Mouse (Mus musculus): ENCODE data around the gene Uvssa.
A peak's percentile ranks its signal among the peaks of the same experiment; 100 is the strongest.
"Not testable (repeated sequence)": the region's sequence is repeated elsewhere in the genome, so short reads cannot be mapped to it uniquely, and the experiment has no call there.

Gene Uvssa

DNA sequence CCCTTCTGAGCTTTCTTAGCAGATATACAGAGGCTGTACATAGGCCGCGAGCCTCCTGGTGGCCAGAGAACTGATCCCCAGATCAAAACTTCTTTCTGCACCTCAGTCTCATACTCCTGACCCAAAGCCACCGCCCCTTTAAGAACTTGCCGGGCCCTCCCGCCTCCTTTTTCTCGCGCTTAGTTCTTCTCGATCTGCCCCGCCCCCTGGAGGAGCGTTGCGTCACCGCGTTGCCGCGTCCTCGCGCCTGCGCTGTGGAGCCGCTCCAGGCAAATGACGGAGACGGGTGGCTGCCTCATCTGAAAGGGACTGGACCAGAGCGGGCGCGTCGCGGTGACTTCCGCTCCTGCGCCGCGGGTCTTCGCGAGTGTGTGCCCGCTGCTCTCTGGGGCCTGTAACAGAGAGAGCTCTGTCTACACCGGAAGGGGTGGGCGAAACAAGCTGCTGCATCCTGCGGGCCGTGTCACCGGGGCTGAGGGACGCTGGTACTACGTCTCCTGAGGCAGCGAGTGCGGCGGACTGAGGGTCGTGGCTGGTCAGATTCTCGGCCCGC lies at the start of gene Uvssa:
Uvssa (plus strand) TSS at position 248 of the 553 bp plus-strand sequence.
- DNase-seq (ENCODE audit: low spot score in 2 of 2) = peak; percentile 98 to 99

DNA sequence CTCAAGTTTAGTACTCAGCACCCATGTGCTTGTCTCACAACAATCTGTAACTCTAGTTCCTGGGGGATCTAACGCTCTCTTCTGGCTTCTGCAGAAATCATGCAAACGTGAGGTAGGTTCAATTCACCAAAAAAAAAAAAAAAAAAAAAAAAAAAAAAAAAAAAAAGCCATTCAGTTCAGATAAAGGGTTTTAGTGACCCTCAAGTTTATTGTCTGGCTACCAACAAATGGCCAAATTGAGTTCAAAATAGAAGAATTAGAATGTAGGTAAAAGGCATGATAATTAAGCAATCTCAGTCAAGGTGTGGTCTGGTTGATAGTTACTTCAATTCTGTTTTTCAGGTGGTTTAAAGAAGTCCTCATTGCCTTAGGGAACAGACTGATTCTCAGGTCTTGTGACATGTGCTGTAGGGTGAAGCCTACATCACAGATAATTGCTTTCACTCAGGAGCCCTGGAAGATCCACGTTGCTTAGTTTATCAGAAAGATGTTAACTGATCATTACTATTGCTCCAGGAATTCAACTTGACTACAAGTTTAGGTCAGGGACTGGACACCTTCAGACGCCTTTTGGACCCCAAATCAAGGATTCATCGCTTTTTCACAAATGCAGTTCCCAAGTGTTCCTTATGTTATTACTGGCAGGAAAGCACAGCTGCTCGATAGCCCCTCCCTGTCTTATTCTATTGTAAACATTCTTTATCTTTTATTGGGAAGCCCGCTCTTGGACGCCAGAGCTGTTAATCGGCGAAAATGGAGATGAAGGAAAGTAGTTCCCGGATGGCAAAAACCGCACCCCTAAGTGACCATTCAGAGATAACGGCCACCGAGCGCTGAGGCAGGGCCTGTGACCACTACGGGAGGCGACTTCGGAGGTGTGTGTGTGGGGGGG lies 43.7 kb upstream of the Uvssa start:
- no peak for DNase-seq (ENCODE audit: low spot score in 2 of 2)

DNA sequence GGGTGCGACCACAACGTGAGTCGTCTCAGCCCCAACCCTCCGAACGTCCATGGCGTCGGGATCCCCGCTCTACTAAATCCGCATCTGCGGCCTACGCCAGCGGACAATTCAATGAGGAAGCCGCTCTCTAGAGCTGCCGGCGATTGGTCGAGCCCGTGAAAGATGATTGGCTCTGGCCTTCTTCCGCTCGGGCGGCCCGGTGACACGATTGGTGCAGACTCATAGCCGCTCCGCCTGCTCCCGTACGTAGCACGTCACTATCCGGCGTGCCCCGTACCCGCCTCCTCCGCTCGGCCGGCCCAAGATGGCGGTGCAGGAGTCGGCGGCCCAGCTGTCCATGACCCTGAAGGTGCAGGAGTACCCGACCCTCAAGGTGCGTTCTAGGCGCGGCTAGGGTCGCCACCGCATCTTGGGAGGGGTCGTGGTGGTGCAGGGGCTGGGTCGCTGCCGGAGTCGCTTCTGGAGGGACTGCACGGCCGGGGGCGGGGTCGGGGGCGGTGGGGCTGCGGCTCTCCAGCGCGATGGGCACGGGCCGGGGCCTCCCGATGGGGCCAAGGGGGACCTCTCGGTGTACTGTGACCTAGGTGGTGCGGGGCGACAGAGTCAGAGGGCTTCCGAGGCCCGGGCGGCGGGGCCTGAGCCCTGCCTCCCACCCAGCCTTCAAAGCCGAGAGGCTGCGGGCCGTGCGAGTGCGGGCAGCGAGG lies 42.9 kb upstream of the Uvssa start, which contains the start of gene Maea:
Maea (plus strand) TSS at position 237 of the 704 bp plus-strand sequence.
- peak; percentile 96 for DNase-seq (ENCODE audit: low spot score in 2 of 2)

DNA sequence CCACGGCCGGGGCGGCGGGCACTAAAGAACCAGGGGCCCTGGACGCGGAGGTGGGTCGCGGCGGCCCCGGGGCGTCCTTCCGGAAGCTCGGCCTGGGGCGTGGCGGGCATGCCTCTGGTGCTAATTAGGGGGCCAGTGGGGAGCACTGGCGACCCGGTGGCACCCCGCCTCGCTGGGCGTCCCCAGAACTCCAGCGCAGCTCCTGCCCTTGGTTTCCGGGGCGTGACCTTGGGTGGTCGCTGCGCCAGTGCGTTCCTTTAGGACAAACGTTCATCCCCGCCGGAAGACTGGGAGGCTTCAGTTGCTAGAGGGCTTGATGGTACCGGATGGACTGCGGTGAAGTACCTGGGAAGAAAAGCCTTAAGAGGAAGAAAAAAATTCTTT lies 42.4 kb upstream of the Uvssa start:
- DNase-seq (ENCODE audit: low spot score in 2 of 2) = peak in 1 of 2 experiments; percentile 23

DNA sequence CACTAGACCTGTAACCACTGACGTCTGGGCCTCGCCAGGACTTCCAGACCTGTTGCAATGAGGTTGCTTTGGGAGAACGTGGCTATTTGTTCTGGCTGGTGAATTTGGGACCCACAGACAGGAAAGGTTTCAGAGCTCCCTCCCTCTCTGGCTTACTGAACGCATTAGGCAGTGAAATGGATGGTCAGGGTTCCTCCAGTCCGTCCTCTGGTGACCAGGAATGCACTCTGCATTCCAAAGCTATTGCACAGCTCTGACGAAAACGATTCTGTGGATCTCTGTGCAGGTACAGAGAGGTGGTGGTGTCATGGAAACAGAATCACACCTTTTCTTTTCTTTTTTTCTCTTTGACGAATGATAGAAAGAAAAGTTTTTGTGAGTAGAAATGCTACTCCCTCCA lies 41.1 kb upstream of the Uvssa start:
- no peak for DNase-seq (ENCODE audit: low spot score in 2 of 2)

DNA sequence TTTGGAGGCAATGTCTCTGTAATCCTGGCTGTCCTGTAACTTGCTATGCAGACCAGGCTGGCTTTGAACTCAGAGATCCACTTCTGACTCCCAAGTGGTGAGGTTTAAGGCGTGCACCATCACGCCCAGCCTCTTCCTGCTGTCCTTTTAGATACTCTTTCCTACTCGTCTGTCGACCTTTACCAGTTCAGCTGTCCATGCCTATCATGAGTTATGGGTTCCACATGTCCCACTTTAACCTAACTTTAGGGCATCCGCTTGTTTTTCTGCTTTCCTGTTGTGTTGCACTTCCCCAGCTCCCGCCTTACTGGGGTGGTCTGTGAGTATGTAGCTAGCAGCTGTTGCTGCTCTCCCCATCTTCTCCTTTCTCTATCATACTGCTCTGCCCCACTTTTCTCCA lies 37.2 kb upstream of the Uvssa start:
- DNase-seq (ENCODE audit: low spot score in 2 of 2) = no peak

DNA sequence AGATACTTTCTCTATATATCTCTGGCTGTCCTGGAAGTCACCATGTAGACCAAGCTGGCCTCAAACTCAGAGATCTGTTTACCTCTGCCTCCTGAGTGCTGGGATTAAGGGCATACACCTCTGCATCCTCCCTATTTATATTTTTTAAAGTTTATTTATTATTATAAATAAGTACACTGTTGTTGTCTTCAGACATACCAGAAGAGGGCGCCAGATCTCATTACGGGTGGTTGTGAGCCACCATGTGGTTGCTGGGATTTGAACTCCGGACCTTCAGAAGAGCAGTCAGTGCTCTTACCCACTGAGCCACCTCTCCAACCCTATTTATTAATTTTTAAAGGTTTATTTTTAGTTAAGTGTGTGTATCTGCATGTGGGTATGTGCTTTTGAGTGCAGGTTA lies 36.1 kb upstream of the Uvssa start:
- DNase-seq (ENCODE audit: low spot score in 2 of 2) = not testable (repeated sequence)

DNA sequence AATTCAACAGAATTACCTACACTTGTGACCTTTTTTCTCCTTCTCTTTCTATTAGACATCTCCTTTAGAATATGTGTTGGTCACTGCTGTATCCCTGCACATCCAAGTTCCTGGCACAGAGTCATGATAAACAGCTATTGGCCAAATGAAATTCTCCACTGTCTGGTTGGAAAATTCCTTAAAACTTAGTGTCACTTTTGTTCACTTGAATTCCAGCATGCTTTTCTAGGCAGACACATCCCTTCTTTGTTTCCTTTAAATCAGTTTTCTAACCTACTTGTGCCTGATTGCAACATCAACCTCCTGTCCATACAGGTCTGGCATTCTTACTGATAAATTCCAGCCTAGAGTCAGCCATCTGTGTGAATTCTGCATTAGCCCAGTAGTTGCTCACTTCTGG lies 35.5 kb upstream of the Uvssa start:
- DNase-seq (ENCODE audit: low spot score in 2 of 2) = no peak

DNA sequence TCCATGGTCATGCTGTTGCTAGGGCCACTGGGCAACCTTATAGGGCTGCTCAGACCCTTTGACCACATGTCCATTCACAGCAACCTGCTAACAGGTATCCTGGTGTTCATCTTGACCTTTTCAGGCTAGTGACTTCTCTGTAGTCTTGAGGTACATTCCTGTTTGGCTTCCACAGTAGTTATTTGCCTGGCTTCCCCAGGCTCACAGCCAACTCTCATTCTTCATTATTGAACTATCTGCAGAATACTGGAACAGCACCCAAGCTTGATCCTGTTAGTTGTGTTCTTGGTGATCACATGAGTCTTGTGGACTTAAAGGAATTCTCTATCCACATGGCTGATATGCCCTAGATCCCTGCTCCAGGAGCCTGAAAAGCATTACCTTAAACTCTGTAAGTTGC lies 34.8 kb upstream of the Uvssa start:
- DNase-seq (ENCODE audit: low spot score in 2 of 2) = no peak

DNA sequence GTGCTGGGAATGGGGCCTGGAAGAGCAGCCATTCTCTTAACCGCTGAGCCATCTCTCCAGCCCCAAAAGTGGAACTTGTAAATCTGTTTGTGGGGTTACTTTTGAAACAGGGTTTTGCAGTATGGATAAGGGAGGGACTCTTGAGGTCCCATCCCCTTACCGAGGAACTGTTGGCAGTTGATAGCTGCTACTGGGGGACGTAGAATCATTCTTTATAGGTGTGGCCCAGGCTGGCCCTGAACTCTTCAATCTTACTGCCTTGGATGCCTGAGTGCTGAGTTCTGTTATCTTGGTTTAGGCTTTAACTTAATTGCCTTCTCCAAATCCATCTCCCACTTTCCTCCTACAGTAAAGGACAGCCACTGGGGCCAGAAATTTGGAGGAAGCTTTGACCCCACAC lies 34.3 kb upstream of the Uvssa start:
- no peak for DNase-seq (ENCODE audit: low spot score in 2 of 2)

DNA sequence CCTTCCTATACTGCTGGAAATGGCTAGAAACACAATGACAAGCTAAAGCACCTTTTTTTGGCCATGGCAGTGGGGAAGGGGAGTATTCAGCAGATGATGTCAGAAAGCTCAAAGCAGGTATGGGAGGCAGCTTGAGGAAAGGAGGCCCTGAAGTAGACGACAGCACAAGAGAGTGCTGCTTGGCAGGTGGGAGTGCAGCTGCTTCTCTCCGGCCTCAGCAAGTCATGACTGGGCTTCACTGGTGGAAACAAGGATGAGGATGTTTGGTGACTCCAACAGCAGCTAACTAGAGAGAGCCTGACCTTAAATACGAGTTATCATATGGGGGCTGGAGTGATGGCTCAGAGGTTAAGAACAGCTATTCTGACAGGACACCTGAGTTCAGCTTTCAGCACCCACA lies 30.7 kb upstream of the Uvssa start:
- DNase-seq (ENCODE audit: low spot score in 2 of 2) = no peak

DNA sequence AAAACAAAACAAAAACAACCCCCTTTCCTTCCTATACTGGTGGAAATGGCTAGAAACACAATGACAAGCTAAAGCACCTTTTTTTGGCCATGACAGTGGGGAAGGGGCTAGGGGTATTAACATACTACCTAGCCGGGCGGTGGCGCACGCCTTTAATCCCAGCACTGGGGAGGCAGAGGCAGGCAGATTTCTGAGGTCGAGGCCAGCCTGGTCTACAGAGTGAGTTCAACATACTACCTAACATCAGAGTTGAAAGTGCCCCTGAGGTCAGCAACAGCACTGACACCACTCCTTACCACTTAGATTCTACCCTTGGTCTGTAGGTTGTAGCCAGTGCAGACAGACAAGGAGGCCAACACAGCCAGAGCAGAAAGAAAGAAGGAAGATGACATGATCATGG lies 29.1 kb upstream of the Uvssa start:
- no peak for DNase-seq (ENCODE audit: low spot score in 2 of 2)

DNA sequence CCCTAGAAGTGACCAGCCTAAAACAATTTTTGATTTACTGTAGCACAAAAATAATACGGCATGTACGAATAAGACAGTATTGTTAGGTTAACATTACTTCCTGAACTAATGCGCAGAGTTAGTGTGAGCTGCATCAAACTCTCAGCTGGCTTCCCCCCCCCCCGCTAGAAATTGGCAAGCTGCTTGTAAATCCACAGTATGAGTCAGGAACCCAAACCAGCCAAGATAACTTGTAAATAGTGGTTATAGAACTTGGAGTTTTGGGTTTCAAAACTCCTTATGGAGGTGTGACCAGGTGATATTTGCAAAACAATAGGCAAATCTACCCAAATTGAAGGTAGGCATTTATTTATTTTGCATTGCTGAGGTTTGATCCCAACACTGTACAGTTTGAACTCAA lies 28.6 kb upstream of the Uvssa start:
- DNase-seq (ENCODE audit: low spot score in 2 of 2) = no peak

DNA sequence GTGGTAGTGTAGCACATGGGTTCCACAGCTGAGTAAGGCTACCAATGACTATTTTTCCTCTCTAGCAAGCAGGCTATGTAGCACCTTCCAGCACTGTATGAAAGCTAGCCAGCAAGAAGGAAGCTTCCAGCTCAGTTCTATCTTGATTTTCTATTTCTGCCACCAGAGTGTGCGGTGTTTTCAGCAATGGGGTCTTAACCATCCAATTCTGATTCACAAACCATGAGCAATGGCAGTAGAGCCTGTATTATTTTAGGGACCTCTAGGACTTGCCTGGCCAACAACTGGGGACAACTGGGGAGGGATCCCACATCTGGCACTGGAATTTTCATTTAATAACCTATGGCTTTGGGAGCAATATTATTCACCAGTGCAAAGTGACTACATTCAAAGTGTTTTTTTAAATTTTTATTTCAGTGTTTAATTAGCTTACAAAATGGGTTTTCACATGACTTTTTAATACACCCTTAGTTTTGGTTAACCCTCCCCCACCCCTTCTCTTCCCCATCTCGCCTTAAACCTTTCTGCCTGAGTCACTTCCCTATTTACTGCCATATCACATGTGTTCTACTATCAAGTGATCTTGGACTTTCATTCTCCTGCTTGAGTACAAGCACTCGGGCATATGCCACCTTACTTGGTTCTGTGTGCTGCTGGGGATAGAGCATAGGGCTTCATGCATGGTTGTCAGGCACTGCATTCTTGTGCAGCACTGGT lies 26.6 kb upstream of the Uvssa start:
- no peak for DNase-seq (ENCODE audit: low spot score in 2 of 2)

DNA sequence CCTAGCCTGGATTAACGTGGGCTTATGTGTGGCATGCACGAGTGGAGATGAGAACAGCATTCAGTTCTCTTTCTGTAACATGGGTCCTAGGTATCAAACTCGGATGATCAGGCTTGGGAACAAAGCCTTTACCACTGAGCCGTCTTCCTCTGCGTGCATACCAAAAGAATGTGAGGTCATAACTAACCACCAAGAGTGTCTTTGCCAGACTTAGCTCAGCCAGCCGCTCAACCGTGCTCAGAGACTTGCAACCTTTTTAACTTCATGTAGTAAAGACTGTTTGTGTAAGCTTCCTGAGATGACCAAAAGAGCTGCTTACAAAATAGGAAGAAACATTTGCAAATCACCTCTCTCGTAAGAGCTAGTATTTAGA lies 26.1 kb upstream of the Uvssa start:
- DNase-seq (ENCODE audit: low spot score in 2 of 2) = no peak

DNA sequence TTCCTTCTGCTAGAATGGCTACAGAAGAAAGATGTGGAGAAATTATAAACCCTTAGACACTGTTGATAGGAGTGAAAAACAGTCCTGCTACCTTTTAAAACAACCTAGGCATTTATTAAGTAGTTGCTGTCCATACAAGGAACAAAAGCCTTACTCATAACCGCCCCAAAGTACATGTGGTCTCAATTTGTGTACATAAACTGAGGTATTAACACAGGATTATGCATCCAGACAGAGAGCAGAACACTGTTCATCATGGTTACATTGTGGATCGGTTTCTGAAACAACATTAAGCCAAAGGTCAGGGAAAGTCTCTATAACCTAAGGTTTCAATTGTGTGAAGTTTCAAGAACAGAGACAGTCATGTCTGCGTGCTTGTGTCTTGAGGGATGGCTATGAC lies 25.3 kb upstream of the Uvssa start:
- DNase-seq (ENCODE audit: low spot score in 2 of 2) = no peak

DNA sequence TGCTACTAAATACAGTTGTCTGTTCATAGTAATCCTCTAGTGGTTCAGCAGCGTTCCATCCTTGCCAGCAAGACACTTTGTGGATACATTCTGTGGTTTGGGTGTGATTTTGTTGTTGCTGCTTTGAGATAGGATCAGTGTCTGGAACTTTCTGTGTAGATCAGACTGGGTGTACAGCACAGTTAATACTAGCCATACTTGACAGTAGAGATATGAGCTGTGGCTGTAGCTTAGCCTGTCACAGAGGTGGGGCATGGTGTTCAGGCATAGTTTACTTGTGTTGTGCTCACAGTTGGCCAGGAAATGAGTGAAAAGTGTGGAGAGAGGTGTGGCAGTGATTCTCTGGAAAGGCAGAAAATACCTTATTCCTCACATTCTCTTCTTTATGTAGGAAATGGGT lies 20.9 kb upstream of the Uvssa start:
- no peak for DNase-seq (ENCODE audit: low spot score in 2 of 2)

DNA sequence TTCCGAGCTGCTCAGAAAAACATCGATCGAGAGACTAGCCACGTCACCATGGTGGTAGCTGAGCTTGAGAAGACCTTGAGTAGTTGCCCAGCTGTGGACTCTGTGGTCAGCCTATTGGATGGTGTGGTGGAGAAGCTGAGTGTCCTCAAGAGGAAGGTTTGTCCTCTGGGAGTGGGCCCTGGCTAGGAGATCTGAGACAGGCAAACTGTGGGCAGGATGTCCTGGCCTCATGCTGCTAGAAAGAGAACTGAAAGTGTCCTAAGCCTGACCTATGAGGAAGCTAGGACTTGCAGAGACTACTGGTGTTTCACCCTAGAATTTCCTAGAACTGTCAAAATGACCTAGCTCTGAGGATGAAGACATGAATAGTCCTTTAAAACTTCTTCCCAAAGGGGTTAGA lies 19.9 kb upstream of the Uvssa start:
- no peak for DNase-seq (ENCODE audit: low spot score in 2 of 2)

DNA sequence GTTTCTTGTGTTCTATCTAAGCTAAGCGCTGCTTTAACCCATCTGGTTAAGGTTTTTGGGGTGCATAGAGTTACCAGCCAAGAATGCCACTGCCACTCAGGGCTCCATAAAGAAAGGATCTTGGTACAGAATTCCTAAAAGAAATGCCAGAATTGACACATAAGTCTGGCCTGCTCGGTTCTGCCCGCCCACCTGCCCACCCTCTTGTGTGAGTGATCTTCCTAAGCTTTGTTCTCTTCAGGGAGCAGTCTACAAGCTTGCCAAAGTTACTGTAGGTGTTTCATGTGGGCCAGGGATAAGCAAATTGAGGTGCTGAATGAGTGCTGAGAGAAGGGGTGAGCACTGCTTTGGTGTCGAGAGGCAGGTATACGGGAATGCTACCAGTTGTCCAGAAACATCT lies 15.1 kb upstream of the Uvssa start:
- DNase-seq (ENCODE audit: low spot score in 2 of 2) = no peak

DNA sequence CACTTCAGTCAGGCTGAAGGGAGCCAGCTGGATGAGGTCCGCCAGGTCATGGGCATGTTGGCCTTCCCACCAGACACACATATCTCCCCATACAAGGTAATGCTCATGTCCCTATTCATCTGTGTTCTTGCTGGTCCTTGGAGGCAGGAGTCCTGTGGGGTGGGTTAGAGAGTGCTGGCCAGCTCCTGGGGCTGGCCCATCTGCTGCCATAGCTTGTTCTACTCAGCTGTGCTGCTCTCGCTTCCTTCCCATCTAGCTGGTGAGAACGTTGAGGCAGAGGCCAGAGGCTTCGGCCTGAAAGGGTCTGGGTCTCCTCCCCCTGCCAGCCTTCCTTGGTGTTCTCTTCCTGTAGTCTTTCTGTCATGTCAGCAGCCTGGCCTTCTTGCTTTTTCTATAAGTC lies 9.7 kb upstream of the Uvssa start:
- no peak for DNase-seq (ENCODE audit: low spot score in 2 of 2)

DNA sequence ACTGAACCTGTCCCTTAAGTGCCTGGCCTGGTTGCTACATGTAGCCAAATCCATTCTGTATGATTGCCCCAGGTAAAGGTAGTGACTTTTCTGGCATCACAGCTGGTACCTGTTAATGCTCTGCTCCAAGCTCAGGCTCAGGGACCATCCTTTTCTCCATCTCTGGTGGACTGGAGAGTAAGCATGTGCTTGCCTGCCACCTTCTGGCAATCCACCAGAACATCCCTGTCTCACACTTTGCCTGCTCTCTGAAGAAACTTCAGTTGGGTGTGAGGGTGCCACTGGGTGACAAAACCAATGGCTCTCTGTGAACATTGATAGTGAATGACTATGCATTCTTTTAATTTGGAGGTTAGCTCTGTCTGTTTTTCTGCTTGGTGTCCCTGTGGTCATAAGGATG lies 7.2 kb upstream of the Uvssa start:
- DNase-seq (ENCODE audit: low spot score in 2 of 2) = no peak

DNA sequence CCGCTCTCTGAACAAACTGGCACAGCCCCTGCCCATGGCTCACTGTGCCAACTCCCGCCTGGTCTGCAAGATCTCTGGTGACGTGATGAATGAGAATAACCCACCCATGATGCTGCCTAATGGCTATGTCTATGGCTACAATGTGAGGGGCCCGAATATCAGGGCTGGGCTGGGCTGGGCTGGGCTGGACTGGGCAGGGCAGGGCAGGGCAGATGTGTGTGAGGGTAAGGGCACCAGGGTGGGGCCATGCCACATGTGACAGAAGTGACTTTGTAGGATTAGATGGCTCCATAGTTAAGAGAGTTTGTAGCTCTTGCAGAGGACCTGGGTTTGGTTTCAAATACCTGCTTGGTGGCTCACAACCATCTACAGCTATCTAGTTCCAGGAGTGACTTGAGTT lies 6.7 kb upstream of the Uvssa start:
- DNase-seq (ENCODE audit: low spot score in 2 of 2) = no peak
